Mouse (Mus musculus): ENCODE data around the gene Cdh6. TPM values are rescaled to one million over a fixed set of nuclear protein-coding genes. Genes with fewer than 3 reads are reported as not detected.
A peak's percentile ranks its signal among the peaks of the same experiment; 100 is the strongest.

Gene Cdh6
- total RNA-seq, 2 experiments from 2014 or later: 39.7 to 44.8 TPM

DNA sequence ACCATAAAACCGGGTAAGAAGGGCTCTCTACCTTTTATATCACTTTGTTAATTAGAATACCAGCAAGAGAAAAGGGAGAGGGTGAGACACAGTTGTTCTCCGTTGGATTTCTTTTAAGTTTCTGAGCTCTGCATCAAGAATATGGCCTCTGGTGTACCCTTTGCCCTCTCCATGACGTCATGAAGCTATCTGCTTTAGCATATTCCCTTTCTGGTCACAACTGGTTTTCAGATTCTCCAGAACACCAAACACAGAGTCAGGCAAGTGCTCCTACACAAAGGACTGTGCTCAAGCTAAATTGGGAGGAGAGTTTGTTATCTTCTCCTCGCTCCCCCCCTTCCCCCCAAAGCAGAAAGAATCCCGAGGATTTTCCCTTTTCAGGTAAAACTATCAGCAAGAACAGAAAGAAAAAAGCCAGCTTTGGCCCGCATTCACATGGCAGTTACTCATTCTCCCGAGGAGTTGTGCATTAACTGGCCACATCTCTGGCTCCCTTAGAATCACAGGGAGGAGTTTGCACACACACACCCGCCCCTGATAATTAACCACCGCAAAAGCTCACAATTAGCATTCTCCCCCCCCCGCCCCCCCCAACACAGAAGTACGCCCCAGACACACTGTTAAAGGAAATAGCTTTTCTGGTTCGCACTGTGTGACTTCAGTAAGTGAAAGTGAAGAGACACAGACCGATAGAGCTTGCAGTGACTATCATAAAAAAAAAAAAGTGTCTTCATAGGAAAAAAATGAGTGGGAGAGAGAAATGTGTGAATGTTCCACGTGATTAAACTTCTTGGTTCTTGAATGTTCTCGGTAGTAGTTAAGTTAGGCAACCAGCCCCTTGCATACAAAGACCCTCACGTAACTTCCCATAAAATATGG is 1.8 kb downstream of the Cdh6 start:
- no peak for DNase-seq (ENCODE audit: extremely low spot score in 1 of 2, low spot score in 2 of 2)
- intact Hi-C loops (cut with DNase I): loop anchor here (10.0 kb wide), 2 partner anchors 77 to 267 kb away; no protein-coding TSS in a partner anchor

DNA sequence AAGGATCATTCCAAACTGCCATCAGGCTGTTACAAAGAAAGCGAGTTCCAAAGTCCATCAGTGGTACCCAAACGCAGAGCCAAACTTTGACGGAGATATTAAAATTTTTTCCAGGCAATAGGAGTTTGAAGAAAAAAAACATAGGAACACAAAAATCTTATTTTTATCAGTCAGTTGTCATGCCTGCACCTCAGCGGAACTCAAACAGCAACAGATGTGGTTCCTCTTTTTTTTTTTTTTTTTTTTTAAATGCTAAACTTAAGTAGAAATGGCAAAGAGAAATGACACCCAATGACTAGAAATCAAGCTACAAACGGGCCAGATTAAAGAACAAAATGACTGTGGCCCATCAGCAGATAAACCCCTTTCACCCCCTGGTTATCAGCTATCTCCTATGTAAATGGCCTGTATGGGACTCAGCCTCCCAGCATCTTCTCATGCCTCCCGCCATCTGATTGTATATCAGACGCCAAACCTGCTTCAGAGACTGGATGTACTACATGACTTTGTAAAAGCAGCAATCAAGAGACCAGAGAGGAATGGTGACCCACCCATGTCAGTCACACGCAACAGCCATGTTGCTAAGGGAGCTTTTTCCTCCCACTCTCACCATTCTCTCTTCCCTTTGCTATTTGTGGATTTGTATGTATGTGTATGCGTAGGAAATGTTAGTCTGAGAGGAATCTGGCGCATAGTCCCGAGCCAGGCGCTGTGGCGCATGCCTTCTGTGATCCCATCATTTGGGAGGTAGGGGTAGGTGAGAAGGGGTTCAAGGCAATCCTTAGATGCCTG is 8.2 kb downstream of the Cdh6 start:
- intact Hi-C loops (cut with DNase I): no loop called here
- DNase-seq (ENCODE audit: extremely low spot score in 1 of 2, low spot score in 2 of 2): no peak

GRCm38 (mm10) chr15:13155820-13156219 is 17.7 kb downstream of the Cdh6 start:
- intact Hi-C loops (cut with DNase I): no loop called here
- no peak for DNase-seq (ENCODE audit: extremely low spot score in 1 of 2, low spot score in 2 of 2)

DNA sequence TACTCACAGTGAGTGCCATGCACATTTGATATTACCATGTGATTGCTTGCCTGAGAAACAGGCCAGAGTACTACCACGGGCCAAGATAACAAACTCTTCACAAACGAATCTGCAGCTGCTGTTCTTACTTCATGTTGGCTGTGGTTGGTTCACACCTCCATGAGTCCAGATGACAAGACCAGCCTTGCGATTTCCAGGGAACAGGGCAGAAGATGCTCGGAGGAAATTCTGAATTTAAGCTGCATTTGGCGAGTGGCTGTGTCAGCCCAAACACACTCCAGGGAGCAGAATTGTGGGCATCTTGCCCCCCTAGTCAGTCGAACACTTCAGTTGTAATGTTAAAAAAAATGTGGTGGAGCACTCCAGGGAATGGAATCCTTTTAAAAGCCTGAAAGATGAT is 18.1 kb downstream of the Cdh6 start:
- intact Hi-C loops (cut with DNase I): no loop called here
- no peak for DNase-seq (ENCODE audit: extremely low spot score in 1 of 2, low spot score in 2 of 2)

DNA sequence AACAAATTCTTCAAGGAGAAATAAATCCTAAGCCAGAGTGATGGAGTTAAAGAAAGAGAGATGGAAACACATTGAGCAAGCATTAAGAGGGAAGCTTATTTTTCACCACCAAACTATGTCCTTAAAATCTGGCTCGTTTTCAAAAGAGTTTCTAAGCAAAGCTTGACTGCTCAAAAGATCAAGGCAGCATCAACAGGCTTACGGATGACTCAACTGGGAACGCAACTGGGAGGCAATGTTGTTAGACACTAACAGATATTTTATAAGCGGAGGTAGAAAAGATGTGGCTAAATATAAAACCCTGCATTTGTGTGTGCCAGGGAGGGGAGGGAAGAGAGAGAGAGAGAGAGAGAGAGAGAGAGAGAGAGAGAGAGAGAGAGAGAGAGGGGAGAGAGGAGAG is 31.5 kb downstream of the Cdh6 start:
- DNase-seq (ENCODE audit: extremely low spot score in 1 of 2, low spot score in 2 of 2): no peak
- intact Hi-C loops (cut with DNase I): no loop called here

GRCm38 (mm10) chr15:13139662-13140061 is 33.8 kb downstream of the Cdh6 start:
- no peak for DNase-seq (ENCODE audit: extremely low spot score in 1 of 2, low spot score in 2 of 2)
- intact Hi-C loops (cut with DNase I): no loop called here

DNA sequence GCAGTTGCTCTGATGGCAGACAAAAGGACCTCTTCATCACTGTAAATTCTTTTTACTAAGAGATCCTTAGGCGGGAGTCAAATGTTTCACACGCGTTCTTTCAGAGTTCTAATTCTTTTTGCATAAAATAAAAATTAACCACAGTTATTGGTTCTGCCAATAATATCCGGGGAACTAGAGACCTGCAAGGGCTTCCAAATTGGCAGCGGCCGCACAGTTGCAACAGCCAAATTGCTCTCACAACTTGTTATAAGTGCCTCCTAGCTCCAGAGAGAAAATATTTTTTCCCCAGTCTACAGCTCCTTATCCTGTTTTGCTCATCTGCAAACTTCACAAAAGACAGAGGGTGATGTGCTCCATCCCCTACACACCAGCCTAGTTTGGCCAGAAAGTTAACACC is 36.3 kb downstream of the Cdh6 start:
- DNase-seq (ENCODE audit: extremely low spot score in 1 of 2, low spot score in 2 of 2): no peak
- intact Hi-C loops (cut with DNase I): no loop called here

DNA sequence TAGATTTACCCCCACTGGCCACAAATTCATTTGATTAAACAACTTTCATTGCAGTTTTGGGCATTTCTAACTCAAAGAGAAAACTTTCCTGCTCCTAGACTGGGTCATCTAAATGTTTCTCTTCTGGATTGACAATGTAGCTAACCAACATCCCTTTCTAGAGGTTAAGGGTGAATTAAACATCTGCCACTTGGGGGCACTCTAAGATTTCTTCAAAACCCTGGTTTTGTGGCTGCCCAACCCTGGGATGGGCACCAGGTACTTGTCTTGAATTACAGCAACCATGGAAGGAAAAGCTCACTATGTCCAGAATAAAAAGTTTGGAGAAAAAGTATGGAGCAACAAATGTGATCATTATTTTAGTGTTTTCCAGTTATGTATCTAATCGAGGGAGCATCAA is 39.4 kb downstream of the Cdh6 start:
- DNase-seq (ENCODE audit: extremely low spot score in 1 of 2, low spot score in 2 of 2): no peak
- intact Hi-C loops (cut with DNase I): no loop called here

DNA sequence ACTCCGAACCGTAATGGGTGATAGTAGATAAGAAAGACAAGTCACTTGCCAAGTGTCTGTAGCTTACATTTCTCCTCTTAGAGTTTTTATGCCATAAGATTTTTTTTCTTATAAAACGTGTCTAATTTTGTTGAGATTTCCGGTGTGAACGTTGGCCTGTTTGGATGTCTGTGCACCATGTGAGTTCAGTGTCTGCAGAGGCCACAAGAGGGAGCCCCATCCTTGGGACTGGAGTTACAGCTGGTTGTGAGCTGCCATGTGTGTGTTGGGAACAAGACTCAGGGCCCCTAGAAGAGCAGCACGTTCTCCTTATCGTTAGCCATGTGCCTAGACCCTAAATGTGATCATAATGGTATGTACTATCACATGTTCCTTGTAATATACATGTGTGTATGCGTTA is 40.1 kb downstream of the Cdh6 start:
- DNase-seq (ENCODE audit: extremely low spot score in 1 of 2, low spot score in 2 of 2): no peak
- intact Hi-C loops (cut with DNase I): no loop called here

GRCm38 (mm10) chr15:13132493-13132892 is 41.0 kb downstream of the Cdh6 start:
- intact Hi-C loops (cut with DNase I): no loop called here
- DNase-seq (ENCODE audit: extremely low spot score in 1 of 2, low spot score in 2 of 2): no peak

DNA sequence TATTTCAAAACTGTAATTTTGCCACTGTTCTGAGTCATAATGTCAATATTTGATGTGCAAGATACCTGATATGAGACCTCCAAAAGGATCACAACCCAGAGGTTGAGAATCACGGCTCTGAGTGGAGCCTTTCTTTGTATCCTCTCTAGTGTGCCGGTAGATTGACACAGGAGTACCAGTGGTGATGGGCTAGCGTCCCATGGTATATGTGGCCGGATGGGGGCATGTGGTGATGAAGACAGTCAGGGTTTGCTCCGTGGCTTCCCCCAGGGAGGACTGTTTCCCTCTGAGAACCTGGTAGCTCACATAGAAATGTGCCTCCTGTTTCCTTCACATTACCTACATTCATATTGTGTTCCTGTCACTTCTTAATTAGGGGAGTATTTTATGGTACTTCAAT is 43.2 kb downstream of the Cdh6 start:
- DNase-seq (ENCODE audit: extremely low spot score in 1 of 2, low spot score in 2 of 2): no peak
- intact Hi-C loops (cut with DNase I): no loop called here

- no peak for DNase-seq (ENCODE audit: extremely low spot score in 1 of 2, low spot score in 2 of 2)
- intact Hi-C loops (cut with DNase I): no loop called here
These were observed 73.1 kb downstream of the Cdh6 start for GRCm38 (mm10) chr15:13100341-13100740.

- intact Hi-C loops (cut with DNase I): loop anchor here (10.0 kb wide), 1 partner anchor 77 kb away; the partner anchor contains the start of gene Cdh6
- no peak for DNase-seq (ENCODE audit: extremely low spot score in 1 of 2, low spot score in 2 of 2)
These were observed 75.6 kb downstream of the Cdh6 start for GRCm38 (mm10) chr15:13097861-13098260.

GRCm38 (mm10) chr15:13095406-13095805 is 78.1 kb downstream of the Cdh6 start:
- intact Hi-C loops (cut with DNase I): loop anchor here (10.0 kb wide), 1 partner anchor 79 kb away; the partner anchor contains the start of gene Cdh6
- no peak for DNase-seq (ENCODE audit: extremely low spot score in 1 of 2, low spot score in 2 of 2)

- DNase-seq (ENCODE audit: extremely low spot score in 1 of 2, low spot score in 2 of 2): no peak
These were observed 78.6 kb downstream of the Cdh6 start for GRCm38 (mm10) chr15:13094881-13095256.

DNA sequence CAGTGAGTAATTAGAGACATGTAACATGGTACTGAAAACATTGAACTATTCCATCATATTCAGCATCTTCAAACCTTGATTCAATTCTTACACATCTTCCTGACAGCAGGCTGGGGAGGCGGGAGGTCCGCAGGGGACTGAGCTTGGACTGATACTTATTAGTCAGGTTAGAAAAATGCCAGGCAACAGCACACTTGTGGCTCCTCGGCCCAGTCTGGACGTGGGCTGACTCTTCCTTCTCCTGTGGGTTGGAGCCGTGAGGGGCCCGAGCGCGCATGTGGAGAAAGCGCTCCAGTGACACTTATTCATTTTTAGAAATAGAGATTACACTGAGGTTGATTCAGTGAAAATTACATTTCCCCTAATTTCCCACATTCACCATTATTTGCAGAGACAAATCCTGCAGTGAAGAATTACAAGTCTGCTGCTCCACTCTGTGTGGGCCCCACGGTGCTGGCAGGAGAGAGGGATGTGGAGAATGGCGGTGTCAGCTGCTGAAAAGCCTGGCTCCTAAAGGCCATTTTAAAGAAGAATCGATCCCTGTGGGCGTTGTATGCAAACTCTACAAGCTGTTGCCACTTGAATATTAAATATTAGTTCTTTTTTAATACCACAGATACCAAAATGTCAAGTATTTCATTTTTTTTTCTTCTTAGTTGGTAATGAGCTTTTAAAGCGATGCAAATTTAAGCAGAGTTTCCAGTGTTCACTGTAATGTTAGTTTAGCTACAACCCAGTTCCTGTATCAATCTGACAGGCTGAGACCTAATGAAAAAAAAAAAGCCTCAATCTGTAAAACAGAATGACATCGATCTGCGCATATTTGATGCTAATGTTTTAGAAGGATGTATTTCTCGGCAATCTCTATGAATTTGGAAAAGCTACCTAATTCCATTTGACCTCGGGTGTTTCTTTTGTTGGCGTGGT is 79.3 kb downstream of the Cdh6 start:
- intact Hi-C loops (cut with DNase I): loop anchor here (10.0 kb wide), 1 partner anchor 81 kb away; the partner anchor contains the start of gene Cdh6
- DNase-seq (ENCODE audit: extremely low spot score in 1 of 2, low spot score in 2 of 2): no peak

More at GRCm38 (mm10) chr15:13094881-13095256, 78.6 kb downstream of the Cdh6 start:
- intact Hi-C loops (cut with DNase I): loop anchor here (10.0 kb wide), 1 partner anchor 80 kb away; the partner anchor contains the start of gene Cdh6

DNA sequence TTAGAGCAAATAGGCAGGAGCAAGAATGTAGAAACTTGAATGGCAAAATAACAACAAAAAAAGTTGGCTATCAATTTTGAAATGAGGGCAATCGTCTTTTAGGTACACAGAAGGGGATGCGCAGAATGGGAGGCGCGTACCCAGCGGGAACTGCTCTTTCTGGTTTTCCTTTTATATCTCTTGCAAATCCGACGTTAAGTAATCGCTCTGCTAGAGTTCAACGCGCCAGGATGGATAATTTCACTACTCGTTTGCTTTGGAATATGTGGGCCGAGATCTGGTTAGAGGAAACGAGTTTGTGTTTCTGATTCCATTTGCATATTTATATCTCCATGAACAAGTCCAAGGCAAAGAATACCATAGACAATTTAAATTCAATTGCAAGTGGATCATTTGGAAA is 81.4 kb downstream of the Cdh6 start:
- intact Hi-C loops (cut with DNase I): loop anchor here (10.0 kb wide), 1 partner anchor 83 kb away; the partner anchor contains the start of gene Cdh6
- no peak for DNase-seq (ENCODE audit: extremely low spot score in 1 of 2, low spot score in 2 of 2)

DNA sequence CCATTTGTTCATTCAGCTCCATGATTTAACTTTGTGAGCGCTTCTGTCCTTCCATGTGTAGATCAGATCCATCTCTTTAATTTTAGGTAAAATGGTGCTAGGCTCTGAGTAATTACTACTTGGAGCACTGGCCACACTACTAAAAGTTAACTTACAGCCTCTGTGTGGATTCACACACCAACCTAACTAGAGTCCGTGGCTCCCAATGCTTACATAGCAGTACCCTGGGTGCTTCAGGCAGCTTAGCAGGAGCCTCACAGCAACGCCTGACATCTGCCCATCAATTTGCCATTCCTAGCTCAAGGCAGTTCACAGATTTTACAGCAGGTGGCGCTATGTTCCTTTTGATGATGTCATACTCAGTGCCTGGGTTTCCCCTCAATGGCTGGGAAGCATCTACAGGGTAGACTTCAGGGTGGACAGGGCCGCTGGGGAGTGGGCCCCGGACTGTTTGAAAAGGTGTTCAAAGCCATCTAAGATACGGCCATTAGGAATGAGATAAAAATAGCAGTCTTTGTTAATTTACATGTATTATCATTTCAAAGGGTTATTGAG is 84.9 kb downstream of the Cdh6 start:
- peak; percentile 31 to 34 for DNase-seq (ENCODE audit: extremely low spot score in 1 of 2, low spot score in 2 of 2)
- intact Hi-C loops (cut with DNase I): no loop called here
